Mouse (Mus musculus) left cerebral cortex, adult 9 months (tissue): ENCODE data around the gene Ube4a.
A peak's percentile ranks its signal among the peaks of the same experiment; 100 is the strongest.

Experiments
- DNase-seq, 2 experiments: peaks; one replicate each; pipeline ENCODE4 v3.0.0; 2022; ENCODE audit warnings: low spot score in 2 of 2

Gene Ube4a

DNA sequence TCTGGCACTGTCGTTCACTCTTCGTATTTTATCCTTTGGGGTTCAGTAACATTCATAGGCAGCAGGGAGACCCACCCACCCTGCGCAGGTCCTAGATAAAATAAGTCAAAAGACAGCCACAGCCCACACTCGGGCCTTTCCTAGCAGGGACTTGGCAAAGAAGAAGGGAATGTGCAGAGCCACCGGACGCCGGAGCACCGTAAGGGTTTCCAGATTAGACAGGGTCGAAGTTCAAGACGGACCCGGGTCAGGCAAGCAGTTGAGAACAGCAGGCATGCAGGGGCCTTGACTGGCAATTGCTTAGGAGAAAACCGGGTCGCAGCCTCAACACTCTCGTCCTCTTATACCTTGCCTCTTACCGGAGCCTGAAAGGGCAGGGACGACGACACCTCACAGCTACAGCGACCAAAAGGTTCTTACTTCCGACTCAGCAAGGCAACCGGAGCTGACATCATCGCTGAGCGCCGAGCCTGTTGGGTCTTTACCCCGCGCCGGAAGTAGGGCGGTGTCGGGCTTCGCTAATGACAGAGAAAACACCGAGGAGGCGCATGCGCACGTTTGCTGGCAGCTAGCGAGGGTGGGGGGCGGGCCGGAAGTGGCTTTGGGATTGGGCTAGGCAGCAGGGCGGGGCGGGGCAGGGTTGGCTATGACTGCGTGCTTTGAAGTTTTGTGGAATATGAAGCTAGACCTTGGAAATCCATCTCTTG lies at the start of gene Ube4a:
Gene Ube4a, minus strand, starts transcription at position 475 of the 707 bp plus-strand sequence.
- DNase-seq: peak; percentile 94 to 99

DNA sequence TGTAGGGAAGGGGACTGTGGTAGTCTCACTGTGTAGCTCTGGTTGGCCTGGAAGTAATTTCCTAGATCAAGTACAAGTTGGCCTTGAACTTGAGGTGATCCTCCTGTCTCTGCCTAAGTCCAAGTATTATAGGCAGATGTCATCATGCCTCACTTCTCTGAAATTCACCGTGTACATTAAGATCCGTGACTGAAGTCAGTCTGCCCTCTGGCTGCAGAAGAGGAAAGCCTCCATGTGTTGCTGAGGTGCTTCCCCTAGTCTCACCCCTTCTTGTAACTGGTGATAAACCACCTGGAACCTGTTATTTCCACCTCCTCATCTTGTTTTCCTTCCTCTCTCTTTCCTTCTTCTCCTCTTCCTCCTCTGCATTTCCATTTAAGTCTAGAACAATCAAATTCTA lies 49.5 kb upstream of the Ube4a start:
- no peak for DNase-seq

DNA sequence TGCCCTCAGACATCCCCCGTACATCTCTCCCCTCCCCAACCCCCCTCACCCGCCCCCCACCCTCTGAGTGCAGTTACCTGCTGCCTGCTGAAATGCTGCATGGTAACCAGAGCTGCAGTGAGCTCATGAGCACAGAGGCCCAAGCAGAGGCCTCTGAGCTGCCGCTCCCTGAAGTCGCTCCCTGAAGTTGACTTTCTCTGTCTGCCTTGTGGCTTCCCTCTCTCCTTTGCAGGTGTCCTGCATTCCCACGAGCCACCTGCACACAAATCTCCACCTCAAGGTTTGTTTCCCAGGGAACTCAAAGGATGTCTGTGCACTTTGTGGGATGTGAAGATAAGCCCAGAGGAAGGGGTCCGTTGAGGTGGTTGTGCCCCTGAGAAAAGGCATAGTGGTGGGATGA lies 45.9 kb upstream of the Ube4a start:
- DNase-seq: no peak

DNA sequence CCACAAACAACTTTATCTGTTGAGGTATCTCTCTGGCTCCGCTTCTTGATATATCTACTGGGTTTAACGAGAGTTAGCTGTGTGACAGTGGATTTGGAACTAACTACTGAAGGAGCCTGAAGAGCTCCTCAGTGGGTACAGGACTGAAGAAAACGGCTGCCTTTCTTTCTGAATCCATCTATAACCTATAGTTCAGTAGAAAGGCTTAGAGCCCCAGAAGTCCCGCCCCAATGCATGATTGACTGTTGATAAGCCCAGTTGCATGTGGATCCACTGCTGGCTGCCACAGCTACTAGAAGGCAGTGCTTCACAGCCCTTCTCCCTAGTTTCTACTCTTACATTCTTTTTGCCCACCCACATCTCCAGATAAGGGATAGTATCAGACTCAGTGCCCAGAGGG lies 45.1 kb upstream of the Ube4a start:
- no peak for DNase-seq

DNA sequence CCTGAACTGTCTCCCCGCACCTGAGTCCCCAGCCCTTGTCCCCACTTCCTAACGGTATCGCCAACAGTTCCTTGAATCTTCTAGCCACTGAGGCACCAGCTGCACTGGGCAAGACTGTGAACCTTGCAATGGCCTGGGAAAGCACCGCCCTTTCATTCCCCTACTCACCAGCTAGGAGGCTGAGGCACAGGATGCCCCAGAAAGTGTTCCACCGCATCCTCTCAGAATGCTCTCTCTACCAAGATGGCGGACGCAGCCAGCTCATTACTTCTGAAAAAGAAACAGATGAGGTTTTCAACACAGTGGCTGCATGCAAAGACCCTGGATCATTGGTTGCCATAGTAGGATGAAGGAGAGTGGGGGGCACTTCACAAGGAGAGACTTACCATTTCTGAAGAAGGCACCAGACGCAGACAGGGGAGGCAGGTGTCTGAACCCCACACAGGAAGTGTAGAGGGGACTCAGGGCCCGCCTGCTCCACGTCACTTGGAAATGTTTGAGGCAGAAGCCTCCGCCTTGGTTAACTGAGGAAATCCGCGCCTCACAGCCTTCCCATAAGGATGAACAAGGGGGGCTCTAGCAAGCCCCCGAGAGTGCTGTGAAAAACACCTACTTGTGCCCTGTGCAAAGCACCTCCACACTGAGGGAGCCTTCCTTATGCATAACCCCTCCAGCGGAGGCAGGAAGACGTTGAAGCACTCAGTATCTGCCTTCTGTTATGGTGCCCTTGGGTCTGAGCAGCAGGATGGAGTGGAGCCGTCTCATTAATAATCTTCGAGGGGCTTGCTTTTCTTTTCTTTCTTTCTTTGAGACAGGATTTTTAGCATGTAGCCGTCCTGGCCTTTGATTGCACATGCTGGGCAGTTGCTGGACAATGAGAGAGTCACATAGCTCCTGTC lies 44.0 kb upstream of the Ube4a start, which contains the start of gene Cd3e:
Gene Cd3e, minus strand, starts transcription at position 448 of the 899 bp plus-strand sequence.
- no peak for DNase-seq

DNA sequence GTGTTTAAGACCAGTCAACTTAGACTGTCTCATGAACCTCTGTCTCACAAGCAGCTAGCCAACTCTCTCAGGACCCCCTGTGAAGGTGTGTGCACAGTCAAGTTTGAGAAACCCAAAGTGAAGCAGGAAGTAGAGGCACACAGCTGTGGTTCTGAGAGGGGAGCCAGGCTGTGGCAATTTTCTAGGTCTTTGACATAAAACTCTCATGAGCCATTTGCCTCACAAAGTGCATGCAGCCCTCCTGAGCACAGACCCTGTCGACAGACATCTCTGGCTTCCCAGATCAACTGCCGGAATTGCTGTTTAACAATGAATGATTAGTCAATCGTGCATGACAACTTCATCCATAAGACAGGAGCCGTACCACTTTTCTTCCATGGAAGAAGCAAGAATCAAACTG lies 42.9 kb upstream of the Ube4a start:
- no peak for DNase-seq

DNA sequence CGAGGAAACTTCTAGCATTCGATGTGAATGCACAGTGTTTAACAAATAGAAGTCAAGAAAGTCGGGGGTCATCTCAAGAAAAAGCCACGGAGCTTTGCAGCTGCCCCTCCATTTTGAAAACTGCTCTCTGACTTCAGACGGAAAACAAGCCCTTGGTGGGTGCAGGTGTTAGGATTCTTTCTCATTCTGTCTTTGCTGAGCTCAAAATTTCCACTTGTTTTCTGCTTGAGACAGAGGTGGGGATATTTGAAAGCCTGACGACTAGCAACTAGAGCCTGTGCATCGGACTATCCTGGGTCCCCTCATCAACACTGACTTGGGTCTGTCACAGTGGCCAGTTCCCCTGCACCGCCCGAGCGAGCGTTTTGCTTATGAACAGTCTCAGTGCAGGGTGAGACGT lies 42.0 kb upstream of the Ube4a start:
- DNase-seq: no peak

DNA sequence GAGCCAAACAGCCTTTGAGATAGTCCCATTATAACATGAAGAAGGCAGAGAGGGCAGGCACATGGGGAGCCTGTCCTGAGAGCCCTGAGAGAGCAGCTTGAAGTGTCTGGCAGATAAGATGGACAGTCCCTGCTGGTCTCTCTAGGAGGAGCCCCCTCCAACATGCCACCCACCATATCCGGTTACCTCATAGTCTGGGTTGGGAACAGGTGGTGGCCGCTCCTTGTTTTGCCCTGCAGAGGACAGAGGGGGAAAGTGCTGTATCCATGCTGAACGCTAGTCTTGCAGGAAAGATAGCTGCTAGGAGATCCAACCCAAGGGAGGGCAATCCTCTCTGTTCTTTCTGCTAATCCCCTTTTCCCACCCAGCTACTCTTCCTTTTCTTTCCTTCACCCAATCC lies 34.8 kb upstream of the Ube4a start:
- DNase-seq: no peak

DNA sequence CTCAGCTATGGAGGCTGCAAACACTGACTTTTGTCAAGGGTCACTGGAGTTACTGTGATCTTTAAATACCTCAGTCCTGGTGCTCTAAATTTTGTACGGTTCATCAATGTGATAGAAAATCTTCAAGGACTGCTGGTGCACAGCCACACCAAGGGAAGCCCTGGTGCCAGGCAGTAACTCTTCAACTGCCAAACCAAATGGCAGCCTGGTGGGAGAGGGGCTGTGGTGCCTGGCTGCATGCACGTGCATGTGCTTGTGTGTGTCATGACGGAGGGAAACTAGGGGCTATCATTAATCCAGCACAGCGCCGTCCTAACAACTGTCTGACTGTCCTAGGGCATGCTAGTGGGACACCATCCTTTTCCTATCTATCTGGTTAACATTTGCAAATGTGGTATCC lies 34.4 kb upstream of the Ube4a start:
- no peak for DNase-seq

DNA sequence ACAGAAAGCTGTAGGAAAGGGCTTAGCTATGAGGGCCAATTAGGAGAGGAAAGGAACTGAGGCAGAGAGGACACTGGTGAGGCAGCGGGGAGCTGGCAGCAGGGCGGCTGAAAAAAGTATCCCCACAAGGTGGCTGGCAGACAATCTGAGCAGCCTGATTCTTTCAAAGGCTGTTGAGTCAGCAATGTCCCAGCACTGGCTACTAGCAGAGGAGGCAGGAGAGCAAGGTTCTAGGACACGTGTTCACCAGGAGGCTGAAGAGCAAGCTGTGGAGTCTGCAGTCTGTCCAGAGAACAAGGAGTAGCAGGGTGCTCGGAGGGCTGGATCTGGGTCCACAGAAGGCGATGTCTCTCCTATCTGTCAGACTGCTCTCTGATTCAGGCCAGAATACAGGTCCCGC lies 33.8 kb upstream of the Ube4a start:
- DNase-seq: peak in 1 of 2 experiments; percentile 6

DNA sequence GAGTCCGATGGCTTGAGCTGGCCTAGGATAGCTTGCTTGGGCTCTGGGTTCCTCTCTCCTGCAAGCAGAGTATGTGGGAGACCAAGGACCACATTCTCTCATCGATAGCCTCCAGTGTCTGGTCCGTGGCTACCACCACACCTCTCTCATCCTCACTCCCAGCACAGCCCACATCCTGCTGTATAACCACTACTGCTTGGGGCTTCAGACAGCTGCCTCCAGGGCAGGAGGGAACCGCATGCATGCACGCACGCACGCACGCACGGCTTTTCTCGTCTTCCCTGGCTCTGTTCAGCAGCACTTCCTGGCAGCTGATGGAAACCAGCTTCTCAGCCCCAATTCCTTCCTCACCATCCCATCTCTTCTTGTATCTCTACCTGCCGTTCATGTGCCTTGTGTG lies 32.7 kb upstream of the Ube4a start:
- DNase-seq: no peak

DNA sequence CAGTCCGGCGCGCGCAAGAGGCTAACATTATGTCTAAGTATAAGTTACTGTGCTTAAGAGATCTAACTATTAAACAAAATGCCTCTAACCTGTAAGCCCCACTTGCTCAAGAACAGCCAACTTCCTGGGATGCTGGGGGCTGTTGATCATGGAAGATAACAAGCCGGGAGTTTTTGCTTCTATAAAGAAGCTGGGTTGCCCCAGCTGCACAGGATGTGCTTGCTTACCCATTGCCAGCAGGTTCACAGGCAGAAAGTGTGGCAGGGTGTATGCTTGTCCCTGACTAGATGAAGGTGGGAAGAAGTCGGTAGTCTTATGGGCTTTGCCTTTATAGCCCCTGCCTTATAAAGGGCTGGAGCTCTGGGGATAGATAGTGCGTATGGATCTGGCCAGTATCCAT lies 31.2 kb upstream of the Ube4a start:
- no peak for DNase-seq

DNA sequence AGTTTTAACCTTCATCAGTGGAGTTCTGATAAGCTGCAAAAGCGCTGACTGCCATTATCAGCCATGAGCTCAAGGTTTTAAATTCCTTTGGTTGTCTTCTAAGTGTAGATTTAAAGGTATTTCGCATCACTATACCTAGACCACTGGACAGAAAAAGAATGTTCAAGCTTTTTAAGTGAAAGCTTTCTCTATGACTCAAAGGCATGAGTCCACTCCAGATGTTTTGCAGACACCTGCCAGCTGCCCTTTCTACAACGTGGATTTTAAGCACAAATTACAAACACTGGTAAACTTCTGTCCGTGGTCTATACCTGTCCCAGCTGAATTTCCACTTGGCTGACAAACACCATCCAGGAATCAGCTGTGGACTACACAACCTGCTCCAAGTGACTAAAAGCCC lies 29.6 kb upstream of the Ube4a start:
- DNase-seq: no peak

DNA sequence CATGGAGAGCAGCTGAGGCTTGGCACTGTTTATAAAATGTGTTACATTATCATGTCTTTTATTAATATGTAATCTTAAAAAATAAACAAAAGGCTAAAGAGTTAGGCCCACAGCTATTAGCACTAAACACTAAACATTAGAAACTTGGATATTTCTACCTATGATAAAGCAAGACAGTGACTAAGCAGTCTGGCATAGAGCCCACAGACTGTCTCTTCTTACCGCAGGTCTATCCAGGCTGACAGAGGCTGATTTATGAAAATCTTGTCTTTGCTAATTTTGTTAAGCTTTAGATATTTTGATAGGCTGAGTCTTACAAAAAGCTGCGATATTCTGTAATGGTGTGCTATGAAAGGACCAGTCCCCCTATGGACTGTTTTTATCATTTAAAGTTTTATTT lies 27.9 kb upstream of the Ube4a start:
- no peak for DNase-seq

DNA sequence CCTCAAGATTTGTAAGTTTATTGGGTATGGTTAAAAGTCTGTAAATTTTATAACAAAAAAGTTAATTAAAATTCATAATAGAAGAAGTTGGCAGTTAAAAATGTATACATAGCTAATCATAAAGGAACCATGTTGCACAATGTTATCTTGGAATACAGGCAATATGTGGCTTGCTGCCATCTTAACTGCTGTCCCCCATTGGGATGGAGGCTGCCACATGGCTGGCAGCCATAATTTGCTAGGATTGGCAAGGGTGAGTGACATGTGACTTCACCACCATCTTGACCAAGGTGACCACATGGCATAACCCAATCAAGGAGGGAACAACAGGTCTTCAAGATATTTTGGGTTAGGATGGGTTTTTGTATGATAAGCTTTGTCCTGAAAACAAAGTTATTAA lies 26.9 kb upstream of the Ube4a start:
- no peak for DNase-seq

DNA sequence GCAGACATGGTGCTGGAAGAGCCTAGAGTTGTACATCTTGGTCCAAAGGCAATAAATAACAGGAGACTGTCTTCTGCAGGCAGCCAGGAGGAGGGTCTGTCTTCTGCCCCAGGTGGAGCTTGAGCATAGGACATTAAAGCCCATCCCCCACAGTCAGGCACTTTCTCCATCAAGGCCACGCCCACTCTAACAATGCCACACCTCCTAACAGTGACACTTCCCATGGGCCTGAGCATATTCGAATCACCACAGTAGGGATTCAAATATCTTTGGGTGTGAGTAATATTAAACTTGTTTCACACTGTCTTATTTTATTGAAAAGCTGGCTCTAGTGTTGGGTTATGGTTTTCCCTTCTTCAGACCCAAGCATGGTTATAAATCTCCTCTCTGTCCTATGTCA lies 26.4 kb upstream of the Ube4a start:
- no peak for DNase-seq

DNA sequence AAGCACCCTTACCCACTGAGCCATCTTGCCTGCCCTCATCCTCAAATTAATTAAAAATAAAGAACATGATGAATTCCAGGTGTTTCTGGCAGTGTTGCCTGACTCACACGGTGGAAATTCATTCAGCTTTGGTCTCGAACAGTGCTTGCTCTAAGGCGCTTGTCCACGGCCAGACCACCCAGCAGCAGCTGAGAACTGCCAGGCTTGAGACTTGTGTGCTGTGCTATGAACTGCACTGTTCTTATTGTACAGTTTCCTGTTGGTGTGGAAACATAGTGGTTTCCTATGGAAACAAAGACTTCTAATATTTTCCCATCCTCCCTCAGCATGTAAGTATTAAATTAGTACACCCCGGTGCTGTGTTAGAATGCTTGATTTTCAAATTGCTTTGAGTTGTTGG lies 21.6 kb upstream of the Ube4a start:
- no peak for DNase-seq

DNA sequence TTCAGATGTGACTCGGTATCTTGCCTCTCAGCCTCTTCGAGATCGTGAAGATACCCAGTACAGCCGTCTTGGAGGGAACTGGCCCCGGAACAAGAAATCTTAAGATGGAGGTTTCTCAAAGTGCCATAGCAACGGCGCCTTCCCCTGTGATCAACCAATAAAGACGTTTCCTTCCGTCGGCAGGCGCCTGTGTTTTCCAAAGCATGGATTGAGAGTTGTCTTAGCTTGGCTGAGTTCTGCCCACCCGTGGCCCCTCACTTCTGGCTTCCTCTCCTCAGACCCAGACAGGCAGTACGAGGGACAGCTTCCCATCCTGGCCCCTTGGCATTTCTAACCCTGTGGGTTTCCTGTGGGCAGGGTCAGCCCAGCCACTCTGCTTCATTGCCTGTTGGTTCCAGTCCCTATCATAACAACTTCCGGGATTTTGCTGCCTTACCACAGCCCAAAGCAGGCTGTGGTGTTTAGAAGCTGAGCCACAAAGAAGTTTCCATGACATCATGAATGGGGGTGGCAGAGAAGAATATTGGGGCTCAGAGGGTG lies 20.9 kb upstream of the Ube4a start:
- DNase-seq: no peak

DNA sequence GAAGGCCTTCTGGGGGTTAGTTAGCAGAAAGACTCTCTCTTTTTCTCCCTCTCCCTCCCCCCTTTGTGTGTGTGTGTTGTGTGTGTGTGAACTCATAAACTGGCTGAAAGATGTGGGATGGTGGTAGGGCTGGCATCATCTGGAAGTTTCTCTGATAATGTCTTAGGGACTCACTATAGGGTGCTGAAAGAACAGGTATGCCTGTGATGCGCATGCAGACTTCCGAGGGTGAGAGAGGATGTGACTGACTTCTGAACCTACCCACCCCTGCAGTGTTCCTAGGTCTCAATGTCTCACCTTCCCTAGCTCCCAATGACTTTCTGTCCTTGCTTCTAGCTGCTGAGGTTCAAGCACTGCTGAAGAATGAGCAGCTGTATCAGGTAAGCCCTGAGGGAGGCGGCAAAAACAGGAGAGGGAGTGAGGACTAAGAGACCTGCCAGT lies 20.3 kb upstream of the Ube4a start:
- DNase-seq: no peak

DNA sequence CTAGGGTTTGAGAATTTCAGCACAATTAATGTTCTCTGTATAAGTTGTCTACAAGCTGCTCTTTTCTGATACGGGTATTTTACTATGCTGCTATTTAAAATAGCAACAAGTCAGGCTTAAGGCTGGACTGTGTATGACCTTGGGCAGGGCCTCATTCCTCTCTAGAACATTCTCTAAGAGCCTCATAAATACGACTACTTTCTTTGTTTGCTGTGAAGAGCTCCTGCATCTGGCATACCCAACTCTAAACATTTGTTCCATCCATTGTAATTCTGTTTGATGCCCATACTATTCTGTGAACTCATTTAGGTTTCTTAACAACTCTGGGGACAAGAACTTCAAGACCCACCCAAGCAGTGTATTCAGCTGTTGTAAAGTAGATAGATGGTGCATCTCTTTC lies 17.6 kb upstream of the Ube4a start:
- DNase-seq: no peak

DNA sequence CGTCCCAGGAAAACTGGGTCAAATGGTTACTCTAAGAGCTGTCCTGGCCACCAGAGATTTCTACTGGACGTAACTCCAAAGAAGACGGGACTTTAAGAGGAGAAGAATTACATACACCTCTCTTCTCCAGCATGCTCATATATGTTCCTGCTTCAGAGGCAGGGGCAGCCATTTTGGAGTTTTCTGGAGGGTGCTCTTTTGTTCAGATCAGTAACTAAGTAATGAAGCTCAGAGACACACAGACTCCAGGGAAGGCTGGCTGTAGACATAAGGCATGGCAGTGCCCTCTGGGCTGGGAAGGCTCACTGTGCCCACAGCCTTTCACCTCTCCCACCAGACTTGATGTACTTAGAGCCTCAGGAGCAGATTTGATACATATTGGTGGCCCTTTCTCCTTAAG lies 17.1 kb upstream of the Ube4a start:
- no peak for DNase-seq

DNA sequence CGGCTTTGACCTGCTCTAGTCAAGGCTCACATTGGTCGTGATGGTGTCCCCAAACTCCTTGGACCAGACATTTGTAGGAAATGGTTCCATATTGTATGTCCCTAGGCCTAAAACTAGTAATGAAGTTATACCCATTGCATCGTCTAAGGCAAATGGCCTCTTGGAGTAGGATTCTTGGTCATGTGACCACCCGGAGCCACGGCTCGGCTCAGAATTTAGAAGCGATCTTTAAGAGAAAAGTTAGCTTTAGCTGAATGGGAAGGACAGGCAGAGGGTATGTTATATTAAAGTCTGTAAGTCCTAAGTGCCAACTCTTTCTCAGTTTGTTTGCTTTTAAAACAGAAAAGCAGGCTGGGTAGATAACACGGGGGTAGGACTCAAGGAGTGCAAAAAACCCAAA lies 16.7 kb upstream of the Ube4a start:
- no peak for DNase-seq

DNA sequence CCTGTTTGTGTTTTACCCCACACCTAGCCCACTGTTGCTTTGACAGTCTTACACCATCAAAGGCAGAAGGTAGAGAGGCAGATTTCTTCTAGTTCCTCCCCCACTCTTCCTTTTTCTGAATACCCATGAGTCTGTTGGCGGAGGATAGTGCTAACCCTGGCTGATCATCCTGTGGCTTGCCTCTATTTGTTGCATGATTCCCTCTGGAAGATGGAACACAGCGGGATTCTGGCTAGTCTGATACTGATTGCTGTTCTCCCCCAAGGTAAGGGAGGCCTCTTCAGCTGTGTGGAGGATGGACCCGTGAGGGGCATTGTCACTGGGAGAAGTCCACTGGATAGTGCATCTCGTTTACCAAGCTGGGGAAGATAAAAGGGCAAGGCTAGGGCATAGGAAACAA lies 16.3 kb upstream of the Ube4a start, which contains the start of gene Cd3d:
Gene Cd3d, plus strand, starts transcription at position 111 of the 400 bp plus-strand sequence.
- no peak for DNase-seq
